Mouse (Mus musculus) embryonic fibroblast, embryonic 13.5 days (primary cell): ENCODE data around the gene Slc35a3.

Experiments used
- CTCF ChIP-seq: IDR thresholded peaks from 2 replicates; pipeline ENCODE4 v1.5.1; 2011; ENCODE audit warnings: mild to moderate bottlenecking, control low read depth, low read length, moderate library complexity, borderline replicate concordance; ENCODE audit not compliant: insufficient read depth
- POLR2A ChIP-seq: IDR thresholded peaks from 2 replicates; pipeline ENCODE4 v1.6.1; 2011; ENCODE audit warnings: low read depth, mild to moderate bottlenecking, control low read depth, low read length, moderate library complexity

DNA sequence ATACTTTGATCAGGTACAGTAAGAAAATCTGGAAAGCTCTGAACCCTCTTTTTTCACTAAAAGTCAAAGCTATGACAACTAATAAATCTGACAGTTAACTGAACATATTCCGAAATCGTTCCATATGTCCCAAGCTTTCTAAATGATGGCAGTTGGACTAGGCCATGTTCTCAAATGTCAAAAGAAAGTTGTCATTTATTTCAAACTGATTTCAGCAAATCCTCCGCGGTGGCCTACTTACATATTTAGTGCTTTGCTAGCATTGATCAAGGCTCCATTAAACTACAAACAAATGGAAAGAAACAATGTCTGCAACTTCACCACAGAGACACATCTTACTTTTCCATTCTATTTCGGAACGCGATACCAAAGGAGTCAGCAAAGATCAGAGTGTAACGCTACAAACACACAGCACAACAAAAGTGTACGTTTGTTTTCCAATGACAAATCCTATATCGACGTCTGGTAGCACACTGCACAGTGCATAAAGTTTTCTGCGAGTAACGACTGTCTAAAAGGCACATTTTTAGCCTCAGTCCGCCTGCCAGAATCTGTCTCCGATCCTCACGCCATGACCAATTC lies 51.3 kb downstream of the Slc35a3 start:
- TF ChIP-seq POLR2A: no peak
- TF ChIP-seq CTCF: no peak
